Mouse (Mus musculus) inflammation-experienced regulatory T-cells, adult 16 weeks (primary cell): Measurements from ENCODE around the gene Nckap1. TPM values are rescaled to one million over a fixed set of nuclear protein-coding genes. Genes with fewer than 3 reads are reported as not detected.

Experiments used
- polyA plus RNA-seq: library from polyadenylated mRNA; unstranded; fragments of 100-300 nt; shearing (Covaris generic); gene quantifications from one replicate; pipeline ENCODE4 v1.2.1, GENCODE M21; 2017

Nckap1 gene
- polyA plus RNA-seq = 2.1 TPM

DNA sequence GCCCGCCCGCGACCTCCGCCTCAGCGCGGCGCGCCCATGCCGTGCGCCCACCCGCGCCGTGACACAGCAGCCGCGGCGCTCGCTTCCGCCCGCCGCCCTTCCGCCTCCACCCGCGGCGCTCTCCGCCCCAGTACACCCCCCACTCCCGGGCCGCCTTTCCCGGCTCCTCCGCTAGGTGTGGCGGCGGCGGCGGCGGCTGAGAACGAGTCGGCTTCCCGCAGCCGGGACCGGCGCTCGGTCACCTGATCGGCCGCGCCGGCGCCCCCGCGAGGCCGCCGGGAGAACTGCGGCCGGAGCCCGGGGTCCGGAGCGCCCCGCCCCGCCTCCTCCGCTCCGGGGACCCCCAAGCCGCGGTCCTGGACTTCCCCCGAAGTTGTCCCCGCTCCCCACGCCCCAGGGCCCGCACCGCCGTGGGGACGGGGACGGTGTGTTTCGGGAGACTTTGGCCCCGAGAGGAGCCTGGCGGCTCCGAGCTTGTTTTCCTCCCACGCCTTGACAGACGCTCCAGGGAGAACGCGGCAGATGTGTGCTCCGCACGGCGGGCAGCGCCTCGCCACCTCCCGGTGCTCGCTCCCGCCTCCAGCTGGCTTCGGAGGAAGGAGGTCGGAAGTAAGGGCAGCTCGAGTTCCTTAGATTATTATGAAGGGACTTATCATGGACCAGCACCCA lies at the start of gene Nckap1:
Gene Nckap1 (minus strand): TSS at position 338 of the 669 bp plus-strand sequence.

GRCm38 (mm10) chr2:80616854-80617737 lies 35.9 kb upstream of the Nckap1 start, which contains the start of the genes Dusp19 and Nup35:
Gene Dusp19 (plus strand): TSS chr2:80617045.
Gene Nup35 (plus strand): TSS chr2:80617236.

Other genes with a start within 250 kb of the Nckap1 start
- gene Frzb, start 133.8 kb downstream of the Nckap1 start, polyA plus RNA-seq = not detected
- 20.9 TPM for gene Dusp19, start 35.7 kb upstream of the Nckap1 start, polyA plus RNA-seq
- 40.3 TPM for gene Nup35, start 35.9 kb upstream of the Nckap1 start, polyA plus RNA-seq